Mouse (Mus musculus) midbrain, embryonic 10.5 days (tissue): ENCODE measurements around the gene Tcp1. TPM values are rescaled to one million over a fixed set of nuclear protein-coding genes. Genes with fewer than 3 reads are reported as not detected.
"Not testable (repeated sequence)": the region's sequence is repeated elsewhere in the genome, so short reads cannot be mapped to it uniquely, and the experiment has no call there.

Source experiments
- DNase-seq: peaks from one replicate; pipeline ENCODE4 v3.0.0-alpha.2; 2017; ENCODE audit warnings: low spot score
- H3K27ac ChIP-seq: fragments of 300-500 bp; sonication (generic); replicated peaks from 2 replicates; pipeline ENCODE4 v1.5.1; 2016; ENCODE audit warnings: mild to moderate bottlenecking
- H3K27me3 ChIP-seq: fragments of 300-500 bp; sonication (generic); 2 replicates; pipeline ENCODE4 v1.6.1; 2016; ENCODE audit warnings: low read depth, mild to moderate bottlenecking; ENCODE audit not compliant: poor library complexity, severe bottlenecking
- H3K36me3 ChIP-seq: fragments of 300-500 bp; sonication (generic); 2 replicates; pipeline ENCODE4 v1.6.1; 2016; ENCODE audit warnings: mild to moderate bottlenecking, moderate library complexity
- H3K4me1 ChIP-seq: fragments of 300-500 bp; sonication (generic); 2 replicates; pipeline ENCODE4 v1.6.1; 2016
- H3K4me3 ChIP-seq: fragments of 300-500 bp; sonication (generic); 2 replicates; pipeline ENCODE4 v1.5.1; 2016; ENCODE audit warnings: mild to moderate bottlenecking, moderate library complexity
- H3K9me3 ChIP-seq: fragments of 300-500 bp; sonication (generic); replicated peaks from 2 replicates; pipeline ENCODE4 v1.6.1; 2016; ENCODE audit warnings: mild to moderate bottlenecking
- WGBS: fragments of 180-500 bp; shearing (Covaris S2); methylation state at CpG from one replicate; pipeline ENCODE4 v1.1.7; 2016; 5-methylcytosine and 5-hydroxymethylcytosine counted together
- polyA plus RNA-seq: library from polyadenylated mRNA; unstranded; fragments of >200 nt; fragmentation: Nextera tagmentation; extraction: Ambion mirVana; gene quantifications from 2 replicates; pipeline ENCODE4 v1.2.1, GENCODE M21; 2016

The Tcp1 gene
- polyA plus RNA-seq, 1 experiment from 2014 or later = 517 TPM

DNA sequence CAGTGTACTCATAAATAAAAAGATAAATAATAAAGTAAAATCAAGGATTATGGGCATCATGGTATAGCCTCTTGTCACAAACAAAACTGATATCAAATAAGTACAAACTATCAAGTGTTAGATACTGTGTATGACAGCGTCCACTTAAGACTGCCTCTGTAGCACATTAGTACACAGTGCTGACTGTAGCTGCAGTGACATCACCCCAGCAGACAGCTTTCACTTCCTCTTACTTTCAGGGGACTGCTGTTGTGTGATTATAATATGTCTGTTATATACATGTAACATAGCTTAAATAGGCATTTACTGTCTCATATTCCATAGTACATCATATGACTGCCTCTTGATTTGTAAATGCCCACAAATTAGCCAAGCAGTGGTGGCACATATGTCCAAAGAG, 5.6 kb downstream of the Tcp1 start:
- peaks cover 10% of the 10 kb centered on the region for H3K4me1 ChIP-seq
- H3K36me3 ChIP-seq = peaks cover 84% of the 10 kb centered on the region
- H3K27ac ChIP-seq = no peak overlapping the region
- H3K9me3 ChIP-seq = no peaks in the 10 kb centered on the region
- no peak overlapping the region for H3K4me3 ChIP-seq
- 98% methylated on average over 1 of the region's 1 CpGs for WGBS
- no peaks in the 10 kb centered on the region for H3K27me3 ChIP-seq
- DNase-seq = no peak

- no peak overlapping the region for H3K27ac ChIP-seq
- 96% methylated on average over 3 of the region's 3 CpGs for WGBS
- no peaks in the 10 kb centered on the region for H3K27me3 ChIP-seq
- no peak for DNase-seq
- no peak overlapping the region for H3K4me3 ChIP-seq
- H3K36me3 ChIP-seq = peaks cover 82% of the 10 kb centered on the region
- no peaks in the 10 kb centered on the region for H3K9me3 ChIP-seq
- H3K4me1 ChIP-seq = no peaks in the 10 kb centered on the region
Observed at GRCm38 (mm10) chr17:12925001-12925400, 9.5 kb downstream of the Tcp1 start.

GRCm38 (mm10) chr17:12925703-12926180, 10.2 kb downstream of the Tcp1 start:
- H3K9me3 ChIP-seq = no peaks in the 10 kb centered on the region
- H3K36me3 ChIP-seq = peaks cover 75% of the 10 kb centered on the region
- H3K27ac ChIP-seq = no peak overlapping the region
- DNase-seq = no peak
- no peaks in the 10 kb centered on the region for H3K27me3 ChIP-seq
- H3K4me3 ChIP-seq = no peak overlapping the region
- 89% methylated on average over 8 of the region's 8 CpGs for WGBS
- no peaks in the 10 kb centered on the region for H3K4me1 ChIP-seq

DNA sequence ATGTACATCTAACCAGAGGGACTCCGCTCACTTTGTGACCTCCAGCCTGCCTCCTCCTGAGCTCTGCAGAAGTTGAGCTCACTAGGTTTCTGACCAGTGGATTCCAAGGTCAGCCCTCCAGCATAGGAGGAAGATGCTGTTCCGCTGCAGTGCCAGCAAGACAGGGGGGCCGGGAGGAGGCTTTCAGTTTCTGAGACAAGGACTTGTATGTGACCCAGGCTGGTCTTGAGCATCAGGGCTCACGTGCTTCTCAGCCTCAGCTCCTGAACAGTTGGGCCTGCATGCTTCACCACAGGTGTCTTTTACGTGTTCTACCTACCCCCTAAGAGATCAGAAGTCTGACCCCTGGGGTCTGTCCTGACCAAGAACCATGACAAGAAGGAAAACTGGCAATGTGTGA, 16.1 kb downstream of the Tcp1 start:
- not testable (repeated sequence) for H3K4me3 ChIP-seq, DNase-seq, H3K4me1 ChIP-seq, H3K27ac ChIP-seq, H3K9me3 ChIP-seq, H3K27me3 ChIP-seq
- 86% methylated on average over 5 of the region's 5 CpGs for WGBS
- H3K36me3 ChIP-seq = peaks cover 20% of the 10 kb centered on the region

DNA sequence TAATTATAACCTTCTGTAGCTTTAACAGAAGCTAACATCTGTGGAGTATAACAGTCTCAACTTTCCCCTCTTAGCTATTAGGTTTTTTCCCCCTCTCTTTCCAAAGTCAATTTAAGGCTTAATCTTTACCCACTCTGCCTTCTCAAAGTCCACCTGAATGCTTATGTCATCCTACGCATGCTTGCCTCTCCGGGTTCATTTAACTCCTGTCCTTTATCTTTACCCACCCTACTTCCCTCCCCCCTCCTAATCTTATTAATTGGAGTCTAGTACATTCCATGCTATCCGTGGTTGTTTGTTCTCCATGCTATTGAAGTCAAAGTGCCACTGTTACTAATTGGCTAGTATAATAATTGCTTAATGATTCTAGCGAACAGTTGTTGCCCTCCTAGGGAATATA, 20.2 kb downstream of the Tcp1 start:
- WGBS = 67% methylated on average over 4 of the region's 4 CpGs
- Histone ChIP-seq H3K9me3 (no peaks in the 10 kb centered on the region), H3K36me3 (0 out of 2 replicates have a peak, but pooled peaks cover 3% of the 10 kb centered on the region), H3K4me3 (no peak overlapping the region), H3K27me3 (no peaks in the 10 kb centered on the region), H3K27ac (no peak overlapping the region), H3K4me1 (peaks cover 20% of the 10 kb centered on the region)
- no peak for DNase-seq

DNA sequence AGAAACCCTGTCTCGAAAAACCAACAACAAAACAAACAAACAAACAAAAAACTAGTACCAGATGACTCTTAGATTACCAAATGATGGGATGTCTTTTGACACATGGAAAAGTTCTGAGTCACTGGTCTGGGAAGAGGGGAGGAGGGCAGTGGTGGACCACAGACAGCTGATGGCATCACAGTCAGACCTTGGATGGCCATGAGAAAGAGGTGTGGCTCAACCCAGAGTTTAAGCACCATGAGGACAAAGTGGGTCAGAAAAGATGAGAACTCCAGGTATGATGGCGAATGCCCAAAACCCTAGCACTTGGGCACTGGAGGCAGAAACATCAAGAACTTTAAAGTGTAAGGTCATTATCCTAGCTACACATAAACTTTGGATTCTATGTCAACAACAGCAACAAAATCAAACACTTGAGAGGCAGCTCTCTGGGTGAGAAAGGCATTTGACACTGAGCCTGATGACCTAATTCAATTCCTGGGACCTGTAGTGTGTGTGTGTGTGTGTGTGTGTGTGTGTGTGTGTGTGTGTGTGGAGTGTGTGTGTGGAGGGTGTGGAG, 22.0 kb downstream of the Tcp1 start:
- DNase-seq = no peak
- Histone ChIP-seq H3K36me3 (peaks cover 8% of the 10 kb centered on the region), H3K4me3 (no peak overlapping the region), H3K27me3 (no peaks in the 10 kb centered on the region), H3K27ac (peak overlapping the region; percentile 42; the same call in 1 of the 2 replicates), H3K4me1 (peaks cover 21% of the 10 kb centered on the region), H3K9me3 (no peaks in the 10 kb centered on the region)
- WGBS = 87% methylated on average over 2 of the region's 2 CpGs

DNA sequence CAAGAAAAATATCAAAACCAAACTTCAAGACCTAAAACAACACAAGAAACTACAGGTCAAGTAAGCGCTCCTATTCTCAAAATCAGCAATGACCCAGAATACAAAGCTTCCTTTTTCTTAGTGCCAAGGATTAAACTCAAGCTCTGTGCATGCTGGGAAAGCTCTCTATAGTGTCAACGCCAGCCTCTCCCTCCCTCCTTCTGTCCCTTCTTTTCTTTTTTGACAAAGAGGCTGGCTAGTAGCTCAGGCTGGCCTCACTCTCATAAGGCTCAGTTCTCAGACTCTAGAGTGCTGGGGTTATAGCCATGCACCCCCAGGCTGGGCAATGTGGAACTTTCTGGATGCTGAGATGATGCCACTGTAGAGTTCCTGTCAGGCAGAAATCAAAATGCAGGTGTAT, 22.6 kb downstream of the Tcp1 start:
- H3K36me3 ChIP-seq = peaks cover 14% of the 10 kb centered on the region
- 0 out of 2 replicates have a peak overlapping the region, but pooled peaks have one; percentile 42 for H3K27ac ChIP-seq
- no peaks in the 10 kb centered on the region for H3K27me3 ChIP-seq
- whole genome bisulfite sequencing = 34% methylated on average over 2 of the region's 2 CpGs
- H3K9me3 ChIP-seq = no peaks in the 10 kb centered on the region
- no peak overlapping the region for H3K4me3 ChIP-seq
- H3K4me1 ChIP-seq = peaks cover 21% of the 10 kb centered on the region
- no peak for DNase-seq

DNA sequence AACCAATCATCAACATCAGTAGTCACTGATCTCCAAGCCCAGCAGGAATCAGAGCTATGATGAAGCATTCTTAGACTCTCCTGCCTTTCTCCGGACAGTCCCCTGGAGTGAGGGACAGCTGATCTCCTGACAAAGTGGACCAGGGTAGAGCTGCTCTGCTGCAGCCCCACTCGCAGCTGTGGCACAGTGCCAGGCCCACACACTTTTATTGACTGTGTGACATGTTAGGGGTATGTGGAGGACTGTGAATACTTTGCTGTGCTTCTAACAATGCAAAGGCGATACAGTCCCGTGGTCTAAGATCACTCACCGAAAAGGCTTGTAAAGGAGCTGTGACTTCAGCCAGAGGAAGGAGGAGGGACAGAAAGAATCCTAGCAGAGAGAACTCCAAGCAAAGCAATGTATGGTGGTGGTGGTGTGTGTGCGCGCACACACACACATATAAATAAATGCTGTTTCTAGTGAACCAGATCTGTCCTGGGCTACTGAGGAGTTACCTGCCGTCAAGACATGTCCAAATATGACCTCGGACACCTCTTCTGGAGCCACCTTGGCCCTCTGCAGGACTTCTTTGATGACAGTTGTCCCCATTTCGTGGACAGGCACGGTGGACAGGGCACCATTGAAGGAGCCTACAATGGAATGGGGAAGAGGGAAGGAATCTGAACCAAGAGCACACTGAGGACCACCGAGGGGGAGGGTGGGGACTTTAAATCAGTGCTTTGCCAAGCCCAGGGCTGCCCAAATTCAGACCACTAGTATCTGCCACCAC, 24.1 kb downstream of the Tcp1 start:
- Histone ChIP-seq H3K36me3 (peaks cover 27% of the 10 kb centered on the region), H3K4me3 (peak overlapping the region; percentile 47), H3K4me1 (peaks cover 21% of the 10 kb centered on the region)
- H3K27ac ChIP-seq, DNase-seq, H3K9me3 ChIP-seq, H3K27me3 ChIP-seq: not testable (repeated sequence)
- 67% methylated on average over 3 of the region's 12 CpGs for WGBS

DNA sequence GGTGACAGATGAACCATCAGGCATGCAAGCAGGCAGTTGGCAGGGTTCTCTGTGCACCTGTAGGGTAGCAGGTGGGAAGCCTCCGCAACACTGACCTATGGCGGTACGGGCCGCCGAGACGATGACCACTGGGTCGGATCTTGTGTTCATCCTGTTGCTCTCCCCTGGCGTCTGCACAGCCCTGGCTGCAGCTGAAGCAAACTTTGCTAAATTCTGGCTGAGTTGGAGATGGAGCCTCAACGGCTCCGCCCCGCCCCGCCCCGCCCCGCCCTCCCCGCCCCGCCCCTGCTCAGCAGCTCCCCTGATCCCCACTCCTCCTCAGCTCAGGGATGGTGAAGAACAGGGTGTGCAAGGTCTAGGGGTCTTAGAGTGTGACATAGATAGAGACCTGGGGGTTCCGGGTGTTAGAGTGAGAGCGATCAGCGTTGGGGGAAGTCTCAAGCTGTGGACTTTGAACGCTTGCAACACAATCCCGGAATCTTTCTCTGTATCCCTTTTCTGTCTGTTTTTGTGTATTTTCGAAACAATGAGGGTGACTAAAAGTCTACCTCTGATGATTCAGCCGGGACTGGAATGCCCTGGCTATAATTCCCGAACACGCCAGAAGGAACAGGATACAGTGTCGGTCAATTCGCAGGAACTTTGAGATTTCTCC, 24.8 kb downstream of the Tcp1 start, which contains the start of gene Acat3:
Gene Acat3, minus strand, starts transcription at position 450 of the 655 bp plus-strand sequence.
- no peaks in the 10 kb centered on the region for H3K9me3 ChIP-seq
- H3K4me1 ChIP-seq = peaks cover 21% of the 10 kb centered on the region
- H3K36me3 ChIP-seq = peaks cover 34% of the 10 kb centered on the region
- H3K27me3 ChIP-seq = no peaks in the 10 kb centered on the region
- H3K27ac ChIP-seq = peak within 1 kb of the TSS; percentile 33; the same call in 1 of the 2 replicates
- H3K4me3 ChIP-seq = peak within 1 kb of the TSS; percentile 47
- 17% methylated on average over 27 of the region's 27 CpGs for WGBS
- peak; percentile 28 for DNase-seq

- Histone ChIP-seq H3K27ac (no peak overlapping the region), H3K9me3 (no peaks in the 10 kb centered on the region), H3K4me1 (peaks cover 21% of the 10 kb centered on the region), H3K36me3 (peaks cover 47% of the 10 kb centered on the region), H3K27me3 (no peaks in the 10 kb centered on the region), H3K4me3 (no peak overlapping the region)
- WGBS = 75% methylated on average over 8 of the region's 8 CpGs
- DNase-seq = no peak
Observed at GRCm38 (mm10) chr17:12941543-12942260, 26.2 kb downstream of the Tcp1 start.

DNA sequence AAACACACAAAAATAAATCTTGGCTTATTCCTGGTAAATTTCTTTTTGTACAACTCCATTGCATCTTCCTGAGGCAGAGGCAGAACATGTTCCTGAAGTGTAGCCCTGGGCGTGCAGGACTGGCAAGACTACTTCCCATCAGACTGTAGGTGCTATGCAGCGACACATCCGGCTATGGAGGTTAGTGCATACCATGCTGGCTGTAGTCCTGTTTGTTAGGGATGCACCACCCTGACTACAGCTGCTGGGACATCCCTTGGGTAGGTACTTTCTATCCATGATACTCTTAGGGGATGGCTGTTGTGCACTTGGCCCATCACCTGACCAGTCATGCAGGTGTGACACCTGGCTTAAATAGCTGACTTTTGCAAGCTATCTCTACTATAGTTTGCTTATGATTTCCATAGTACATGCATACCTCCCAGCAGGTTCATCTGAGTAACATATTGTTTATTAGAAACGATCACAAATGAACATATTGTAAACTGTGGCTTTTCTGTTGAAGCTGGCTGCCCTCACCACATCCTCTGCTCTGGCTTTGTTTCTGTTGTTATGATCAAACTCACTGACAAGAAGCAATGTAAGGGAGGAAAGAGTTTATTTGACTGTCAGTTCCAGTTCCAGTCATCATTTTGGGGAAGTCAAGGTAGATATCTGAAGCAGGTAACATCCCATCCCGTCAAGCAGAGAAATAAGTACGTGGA, 27.1 kb downstream of the Tcp1 start:
- no peak for DNase-seq
- Histone ChIP-seq H3K4me1 (peaks cover 17% of the 10 kb centered on the region), H3K4me3 (no peak overlapping the region), H3K36me3 (peaks cover 53% of the 10 kb centered on the region), H3K9me3 (no peaks in the 10 kb centered on the region), H3K27me3 (no peaks in the 10 kb centered on the region), H3K27ac (no peak overlapping the region)
- 94% methylated on average over 6 of the region's 6 CpGs for WGBS

DNA sequence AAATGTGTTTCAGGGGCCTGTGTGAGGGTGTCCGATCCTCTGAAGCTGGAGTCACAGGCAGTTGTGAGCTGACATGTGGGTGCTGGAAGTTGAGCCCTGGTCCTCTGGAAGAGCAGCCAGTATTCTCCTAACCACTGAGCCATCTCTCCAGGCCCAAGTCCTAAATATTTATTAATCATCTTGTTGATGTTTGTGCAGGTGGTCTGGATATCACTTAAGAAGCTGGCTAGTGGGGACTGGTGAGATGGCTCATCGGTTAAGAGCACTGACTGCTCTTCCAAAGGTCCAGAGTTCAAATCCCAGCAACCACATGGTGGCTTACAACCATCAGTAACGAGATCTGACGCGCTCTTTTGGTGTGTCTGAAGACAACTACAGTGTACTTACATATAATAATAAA, 34.2 kb downstream of the Tcp1 start:
- Histone ChIP-seq H3K4me3 (no peak overlapping the region), H3K27ac (no peak overlapping the region), H3K27me3 (no peaks in the 10 kb centered on the region), H3K9me3 (no peaks in the 10 kb centered on the region), H3K4me1 (no peaks in the 10 kb centered on the region), H3K36me3 (peaks cover 84% of the 10 kb centered on the region)
- no peak for DNase-seq
- 94% methylated on average over 5 of the region's 5 CpGs for WGBS
